Mouse (Mus musculus) lung, adult 2 months (tissue): Measurements from ENCODE around the gene Gpr132. TPM values are rescaled to one million over a fixed set of nuclear protein-coding genes. Genes with fewer than 3 reads are reported as not detected.

Experiments
- DNase-seq: peaks from one replicate; pipeline ENCODE4 v3.0.0; 2022
- H3K4me1 ChIP-seq: fragments of 200-500 bp; 2 replicates; pipeline ENCODE4 v1.6.1; 2011; ENCODE audit warnings: low read length; ENCODE audit not compliant: control insufficient read depth, insufficient read depth
- H3K4me3 ChIP-seq: fragments of 200-500 bp; replicated peaks from 2 replicates; pipeline ENCODE3; 2011; ENCODE audit warnings: low read depth, mild to moderate bottlenecking, control low read depth, low read length; ENCODE audit errors: extremely low read depth
- CTCF ChIP-seq: fragments of 200-500 bp; IDR thresholded peaks from 2 replicates; pipeline ENCODE4 v1.5.1; 2011; ENCODE audit warnings: mild to moderate bottlenecking, low read length, control low read depth; ENCODE audit not compliant: insufficient read depth
- POLR2A ChIP-seq: fragments of 200-500 bp; IDR thresholded peaks from 2 replicates; pipeline ENCODE4 v1.6.1; 2011; ENCODE audit warnings: low read depth, mild to moderate bottlenecking, control low read depth, low read length, borderline replicate concordance; ENCODE audit errors: extremely low read depth
- WGBS: fragments of 180-500 bp; shearing (Covaris S2); methylation state at CpG from one replicate; pipeline ENCODE4 v1.1.7; 2018; 5-methylcytosine and 5-hydroxymethylcytosine counted together
- polyA plus RNA-seq: library from polyadenylated mRNA; depleted of rRNA; stranded (reverse); fragments of >200 nt; gene quantifications from 2 replicates; pipeline ENCODE4 v1.2.3, GENCODE M21; 2012; rRNA removed

The Gpr132 gene
- polyA plus RNA-seq, result 9.2 and 12.9 TPM in 2 replicates

GRCm38 (mm10) chr12:112868178-112869087, at the start of gene Gpr132:
Gene Gpr132, minus strand, starts transcription at chr12:112868228.
- no peak for DNase-seq
- Histone ChIP-seq H3K4me1 (0 out of 2 replicates have a peak, but pooled peaks cover 2% of the 10 kb centered on the region), H3K4me3 (no peak within 1 kb of the TSS)
- TF ChIP-seq CTCF (no peak), POLR2A (no peak)
- 56% methylated on average over 13 of the region's 13 CpGs for WGBS

GRCm38 (mm10) chr12:112917486-112917885, 49.5 kb upstream of the Gpr132 start:
- no peak for DNase-seq
- 54% methylated on average over 11 of the region's 11 CpGs for whole genome bisulfite sequencing
- Histone ChIP-seq H3K4me3 (no peak overlapping the region), H3K4me1 (peaks cover 9% of the 10 kb centered on the region; the same call in 1 of the 2 replicates)
- TF ChIP-seq POLR2A (peak; percentile 47; the same call in 1 of the 2 replicates), CTCF (no peak)

DNA sequence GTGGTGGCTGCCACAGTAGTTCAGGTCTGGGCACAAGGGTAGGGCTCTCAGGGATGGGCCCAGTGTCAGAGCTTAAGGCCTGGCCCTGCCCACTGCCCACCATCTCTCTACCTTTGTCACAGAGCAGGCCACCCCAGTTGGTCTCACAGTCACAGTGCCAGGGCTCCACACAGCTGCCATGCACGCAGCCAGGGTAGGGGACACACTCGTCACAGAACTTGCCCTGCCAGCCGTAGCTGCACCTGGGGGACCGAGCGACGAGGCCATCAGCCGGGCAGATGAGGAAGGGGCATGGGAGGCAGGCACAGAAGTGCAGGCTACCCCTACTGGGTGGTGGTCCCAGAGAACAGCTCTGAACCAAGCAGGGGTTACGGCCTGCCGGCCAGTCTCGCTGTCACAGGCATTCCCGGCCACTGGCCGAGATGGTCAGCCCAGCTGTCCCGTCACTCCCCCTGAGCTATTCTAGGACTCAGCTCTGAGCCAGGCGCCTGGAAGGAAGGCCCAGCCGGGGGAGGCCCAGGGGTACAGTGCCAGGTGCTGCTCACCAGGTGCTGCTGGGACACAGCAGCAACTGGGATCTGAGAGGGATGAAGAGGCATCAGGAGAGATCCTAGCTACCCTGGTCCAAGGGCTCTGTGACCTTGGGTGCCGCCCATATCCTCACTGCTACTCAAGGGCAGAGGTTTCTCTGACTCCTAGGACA, 48.8 kb upstream of the Gpr132 start:
- Histone ChIP-seq H3K4me1 (peaks cover 9% of the 10 kb centered on the region; the same call in 1 of the 2 replicates), H3K4me3 (no peak overlapping the region)
- TF ChIP-seq CTCF, result no peak
- TF ChIP-seq POLR2A, result no peak
- WGBS, result 91% methylated on average over 16 of the region's 16 CpGs
- no peak for DNase-seq

- no peak overlapping the region for H3K4me3 ChIP-seq
- DNase-seq, result no peak
- 86% methylated on average over 13 of the region's 13 CpGs for WGBS
- no peak for TF ChIP-seq POLR2A
- no peak for TF ChIP-seq CTCF
- H3K4me1 ChIP-seq, result peaks cover 9% of the 10 kb centered on the region; the same call in 1 of the 2 replicates
These were observed 47.6 kb upstream of the Gpr132 start for GRCm38 (mm10) chr12:112915587-112915986.

DNA sequence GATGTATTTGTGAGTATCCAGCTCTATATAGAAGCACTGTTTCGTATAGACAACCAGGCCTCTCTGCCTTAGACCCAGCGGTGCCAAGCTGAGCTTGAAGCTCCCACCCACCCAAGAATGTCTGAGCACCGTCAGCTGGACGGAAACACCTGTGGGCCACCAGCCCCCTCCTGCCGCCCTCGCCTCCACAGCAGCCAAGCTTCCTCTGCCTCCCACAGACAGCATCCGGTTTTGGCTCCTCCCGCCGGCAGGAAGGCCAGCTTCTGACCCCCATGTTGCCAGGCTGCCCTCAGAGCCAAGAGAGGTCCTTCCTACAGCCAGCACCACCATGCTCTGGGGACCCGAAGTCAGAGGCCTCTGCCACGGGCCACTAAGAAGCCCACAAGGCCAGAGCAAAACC, 46.5 kb upstream of the Gpr132 start:
- peaks cover 9% of the 10 kb centered on the region; the same call in 1 of the 2 replicates for H3K4me1 ChIP-seq
- 46% methylated on average over 11 of the region's 11 CpGs for WGBS
- H3K4me3 ChIP-seq, result no peak overlapping the region
- no peak for TF ChIP-seq POLR2A
- no peak for TF ChIP-seq CTCF
- DNase-seq, result no peak

GRCm38 (mm10) chr12:112912951-112913745, 45.1 kb upstream of the Gpr132 start:
- 86% methylated on average over 28 of the region's 28 CpGs for WGBS
- no peak overlapping the region for H3K4me3 ChIP-seq
- H3K4me1 ChIP-seq, result 0 out of 2 replicates have a peak, but pooled peaks cover 2% of the 10 kb centered on the region
- no peak for DNase-seq
- no peak for TF ChIP-seq POLR2A
- TF ChIP-seq CTCF, result no peak

DNA sequence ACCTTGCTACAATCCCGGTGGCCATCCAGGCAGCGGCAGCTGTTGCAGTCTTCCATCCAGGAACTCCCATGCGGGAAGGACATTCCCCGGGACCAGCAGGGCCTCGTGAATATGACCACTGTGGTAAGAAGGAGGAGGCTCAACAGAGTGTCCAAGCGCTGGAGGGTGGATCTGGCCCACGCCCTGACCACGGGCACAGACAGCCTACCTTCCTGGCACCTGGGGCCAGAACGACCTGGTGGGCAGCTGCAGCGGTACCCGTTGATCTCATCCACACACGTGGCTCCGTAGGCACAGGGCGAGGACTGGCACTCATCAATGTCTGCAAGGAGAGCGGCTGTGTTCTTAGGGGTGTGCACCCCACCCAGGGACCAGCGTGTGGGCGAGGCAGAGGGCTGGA, 43.7 kb upstream of the Gpr132 start:
- 90% methylated on average over 17 of the region's 17 CpGs for WGBS
- no peak for TF ChIP-seq POLR2A
- no peak for TF ChIP-seq CTCF
- Histone ChIP-seq H3K4me1 (no peaks in the 10 kb centered on the region), H3K4me3 (no peak overlapping the region)
- DNase-seq, result no peak

GRCm38 (mm10) chr12:112908991-112909390, 41.0 kb upstream of the Gpr132 start:
- H3K4me3 ChIP-seq, result no peak overlapping the region
- 93% methylated on average over 22 of the region's 22 CpGs for WGBS
- no peaks in the 10 kb centered on the region for H3K4me1 ChIP-seq
- no peak for DNase-seq
- TF ChIP-seq POLR2A (no peak), CTCF (no peak)

DNA sequence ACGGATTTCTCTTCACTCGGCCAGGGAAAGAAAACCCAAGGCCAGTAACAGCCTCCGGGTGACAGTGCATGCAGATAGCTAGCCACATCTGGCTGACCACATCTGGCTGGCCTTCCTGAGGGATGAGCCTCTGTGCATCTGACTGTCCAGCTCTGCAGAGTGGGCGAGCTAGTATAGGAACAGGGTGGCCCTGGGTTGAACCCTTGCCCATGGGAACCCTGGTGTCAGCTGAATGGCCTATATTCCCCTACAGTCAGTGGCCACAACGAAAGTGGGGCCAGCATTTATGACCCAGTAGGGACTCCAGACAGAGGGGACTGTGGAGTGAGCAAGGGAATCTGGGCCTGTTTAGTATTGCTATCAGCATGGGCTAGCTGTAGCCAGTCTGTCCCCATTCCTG, 37.0 kb upstream of the Gpr132 start:
- no peak for TF ChIP-seq CTCF
- H3K4me1 ChIP-seq, result no peaks in the 10 kb centered on the region
- H3K4me3 ChIP-seq, result no peak overlapping the region
- DNase-seq, result no peak
- WGBS, result 94% methylated on average over 5 of the region's 5 CpGs
